Mouse (Mus musculus) ES-E14 (cell line): Measurements from ENCODE around the gene Sema4f. TPM values are rescaled to one million over a fixed set of nuclear protein-coding genes. Genes with fewer than 3 reads are reported as not detected.

Experiments used
- DNase-seq: peaks from one replicate; pipeline ENCODE4 v3.0.0-alpha.2; 2013; ENCODE audit warnings: low read depth, low spot score
- H3K27ac ChIP-seq: 2 replicates; pipeline ENCODE4 v1.5.1; 2012; ENCODE audit warnings: low read depth, mild to moderate bottlenecking, low read length, moderate library complexity, mixed read lengths; ENCODE audit not compliant: poor library complexity, insufficient read depth, severe bottlenecking
- H3K36me3 ChIP-seq: 2 replicates; pipeline ENCODE4 v1.6.1; 2012; ENCODE audit warnings: mild to moderate bottlenecking, low read length, moderate library complexity, mixed read lengths; ENCODE audit not compliant: control insufficient read depth, poor library complexity, insufficient read depth, severe bottlenecking
- H3K4me1 ChIP-seq, 2 experiments: fragments of 150-350 bp in 1 of 2; sonication (generic) in 1 of 2; 2 replicates each; pipeline ENCODE4 v1.6.1; 2012; ENCODE audit warnings: low read length in 2 of 2, mild to moderate bottlenecking in 1 of 2, mixed read lengths in 1 of 2; ENCODE audit not compliant: control insufficient read depth in 2 of 2, insufficient read depth in 2 of 2, poor library complexity in 1 of 2
- H3K4me3 ChIP-seq, 2 experiments: fragments of 150-350 bp in 1 of 2; sonication (generic) in 1 of 2; 2 replicates each; pipeline ENCODE4 v1.5.1; 2012; ENCODE audit warnings: low read length in 2 of 2, low read depth in 1 of 2, mild to moderate bottlenecking in 1 of 2, mixed read lengths in 1 of 2; ENCODE audit not compliant: insufficient read depth in 1 of 2, poor library complexity in 1 of 2, severe bottlenecking in 1 of 2
- H3K9ac ChIP-seq: 2 replicates; pipeline ENCODE4 v1.6.1; 2012; ENCODE audit warnings: low read depth, mild to moderate bottlenecking, low read length, mixed read lengths; ENCODE audit not compliant: poor library complexity, insufficient read depth, severe bottlenecking
- H3K9me3 ChIP-seq: fragments of 150-350 bp; sonication (generic); 2 replicates; pipeline ENCODE4 v1.6.1; 2012; ENCODE audit warnings: low read depth, mild to moderate bottlenecking, low read length; ENCODE audit not compliant: control insufficient read depth, insufficient read depth
- CHD2 ChIP-seq: IDR thresholded peaks from 2 replicates; pipeline ENCODE4 v1.6.1; 2014; ENCODE audit warnings: mild to moderate bottlenecking, low read depth, low read length, inconsistent platforms
- HCFC1 ChIP-seq: IDR thresholded peaks from 2 replicates; pipeline ENCODE4 v1.6.1; 2012; ENCODE audit warnings: low read length, inconsistent platforms, borderline replicate concordance; ENCODE audit not compliant: insufficient read depth
- MAFK ChIP-seq: IDR thresholded peaks from 2 replicates; pipeline ENCODE4 v1.6.1; 2014; ENCODE audit warnings: mild to moderate bottlenecking, low read depth, low read length, inconsistent platforms; ENCODE audit not compliant: insufficient read depth
- ZC3H11A ChIP-seq: IDR thresholded peaks from 2 replicates; pipeline ENCODE4 v1.6.1; 2012; ENCODE audit warnings: low read depth, mild to moderate bottlenecking, inconsistent platforms, low read length, borderline replicate concordance
- ZNF384 ChIP-seq: IDR thresholded peaks from 2 replicates; pipeline ENCODE4 v1.6.1; 2012; ENCODE audit warnings: low read depth, low read length, inconsistent platforms
- in situ Hi-C, 2 experiments: fragments of 600-800 bp; cut with MboI; formaldehyde crosslinking; loops; one replicate each; pipeline ENCODE4 v1.15.1; 2025; ENCODE audit warnings: low sequenced_read_pairs in 2 of 2, inconsistent platforms in 1 of 2; ENCODE audit not compliant: unreplicated experiment in 2 of 2
- total RNA-seq: library from RNA; depleted of rRNA; stranded (reverse); fragments of 300-350 nt; gene quantifications from 2 replicates; pipeline ENCODE4 v1.2.3, GENCODE M21; 2012

The Sema4f gene
- total RNA-seq, 1 experiment: 2.3 TPM

DNA sequence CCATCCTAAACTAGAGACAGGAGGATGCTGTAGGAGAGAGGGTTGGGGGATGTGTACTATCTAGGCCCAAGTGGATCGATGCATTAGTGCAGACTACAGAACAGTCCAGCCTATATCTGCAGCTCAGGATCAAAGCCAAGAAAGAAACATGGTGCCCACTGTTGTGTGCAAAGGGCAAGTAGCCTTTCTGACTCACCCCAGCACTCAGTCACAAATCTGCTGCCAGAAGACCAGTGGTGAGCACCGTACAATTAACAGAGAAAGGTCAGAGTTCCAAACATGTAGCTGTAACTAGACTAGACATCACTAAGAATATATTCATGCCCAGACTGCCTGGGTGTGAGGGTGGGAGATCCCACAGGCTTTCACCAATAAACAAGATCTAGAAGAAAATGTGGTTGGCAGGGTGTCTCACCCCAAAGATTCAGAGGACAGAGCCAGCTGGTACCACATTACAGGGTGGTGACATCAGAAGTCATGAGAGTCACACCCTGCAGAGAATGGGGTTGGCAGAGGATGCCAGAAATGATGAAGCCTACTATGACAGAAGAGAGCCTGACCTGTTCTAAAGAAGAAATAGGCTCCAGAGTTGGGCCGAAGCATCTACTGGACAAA is 4.8 kb downstream of the Sema4f start:
- TF ChIP-seq CHD2 (no peak), ZC3H11A (no peak), HCFC1 (no peak), ZNF384 (no peak), MAFK (no peak)
- Histone ChIP-seq H3K9me3 (no peaks in the 10 kb centered on the region), H3K4me1 (no peaks in the 10 kb centered on the region), H3K36me3 (no peaks in the 10 kb centered on the region), H3K9ac (no peak overlapping the region), H3K27ac (no peak overlapping the region), H3K4me3 (no peak overlapping the region)
- in situ Hi-C loops: no loop called here
- no peak for DNase-seq

DNA sequence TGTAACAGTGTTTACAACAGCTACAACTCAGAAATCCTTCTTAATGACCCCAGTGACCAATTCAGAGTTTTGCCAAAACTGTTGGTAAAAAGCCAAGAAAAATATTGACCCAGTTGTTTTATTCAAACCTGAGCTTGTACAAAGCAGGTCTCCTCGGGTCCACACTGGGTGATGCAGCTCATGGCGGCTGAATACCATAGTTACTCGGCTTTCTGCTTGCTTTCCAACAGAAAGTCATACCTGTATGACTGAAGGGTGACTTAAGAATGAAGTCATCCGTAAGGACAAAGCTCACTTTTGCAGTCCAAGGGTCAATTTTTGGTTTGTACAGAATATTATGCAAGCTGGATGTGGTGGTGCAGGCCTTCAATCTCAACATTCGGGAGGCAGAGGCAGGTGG is 12.0 kb downstream of the Sema4f start:
- no peak overlapping the region for H3K27ac ChIP-seq
- no peaks in the 10 kb centered on the region for H3K4me1 ChIP-seq
- no peak for TF ChIP-seq HCFC1
- no peak for TF ChIP-seq ZNF384
- no peak for TF ChIP-seq CHD2
- no peak for TF ChIP-seq ZC3H11A
- TF ChIP-seq MAFK: no peak
- H3K4me3 ChIP-seq: no peak overlapping the region
- no peaks in the 10 kb centered on the region for H3K9me3 ChIP-seq
- no peak for DNase-seq
- H3K36me3 ChIP-seq: no peaks in the 10 kb centered on the region
- H3K9ac ChIP-seq: no peak overlapping the region
- in situ Hi-C loops: no loop called here

DNA sequence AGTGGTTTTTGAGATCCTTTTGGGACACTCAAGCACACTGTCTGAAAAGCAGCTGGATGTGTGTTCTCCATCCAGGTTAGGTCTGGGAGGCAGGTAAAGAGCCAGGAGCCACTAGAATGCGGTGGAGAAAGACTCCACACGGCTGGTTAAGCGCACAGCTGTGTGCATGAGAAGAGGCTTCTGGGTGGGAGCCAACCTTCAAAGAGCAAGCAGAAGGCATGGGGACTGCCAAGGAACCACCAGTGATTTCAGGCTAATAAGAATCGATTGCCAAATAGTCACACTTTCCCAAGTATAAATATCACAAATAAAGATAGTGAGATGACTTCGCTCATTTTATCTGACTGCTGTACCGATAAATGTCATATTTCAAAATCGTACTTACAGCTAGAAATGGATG is 13.0 kb downstream of the Sema4f start:
- no peak overlapping the region for H3K4me3 ChIP-seq
- H3K27ac ChIP-seq: no peak overlapping the region
- no peak for TF ChIP-seq HCFC1
- no peak for TF ChIP-seq CHD2
- no peak for TF ChIP-seq ZC3H11A
- TF ChIP-seq MAFK: no peak
- TF ChIP-seq ZNF384: no peak
- no peaks in the 10 kb centered on the region for H3K4me1 ChIP-seq
- H3K9ac ChIP-seq: no peak overlapping the region
- in situ Hi-C loops: no loop called here
- no peak for DNase-seq
- no peaks in the 10 kb centered on the region for H3K9me3 ChIP-seq
- no peaks in the 10 kb centered on the region for H3K36me3 ChIP-seq

DNA sequence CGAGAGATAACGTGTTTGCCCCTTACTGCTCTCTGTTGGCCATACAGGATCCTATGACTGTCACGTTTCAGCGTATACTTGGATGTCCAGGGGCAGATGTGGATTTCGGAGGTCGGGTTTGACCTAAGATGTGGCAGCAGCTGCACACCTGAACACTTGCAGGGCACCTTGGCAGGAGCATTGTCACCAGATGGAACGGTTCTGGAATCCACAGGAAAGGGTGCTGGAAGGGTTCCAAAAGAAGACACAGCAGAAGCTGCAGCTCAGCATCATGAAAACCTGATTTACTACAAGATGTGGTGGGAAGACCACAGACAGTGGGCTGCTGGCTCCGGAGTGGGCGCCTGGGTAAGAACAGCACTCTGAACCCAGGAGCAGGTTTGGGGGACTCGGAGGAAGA is 13.5 kb downstream of the Sema4f start:
- TF ChIP-seq MAFK (no peak), CHD2 (no peak), ZNF384 (no peak), ZC3H11A (no peak), HCFC1 (no peak)
- H3K27ac ChIP-seq: no peak overlapping the region
- no peak overlapping the region for H3K4me3 ChIP-seq
- H3K36me3 ChIP-seq: no peaks in the 10 kb centered on the region
- in situ Hi-C loops: no loop called here
- H3K9ac ChIP-seq: no peak overlapping the region
- no peak for DNase-seq
- H3K4me1 ChIP-seq: no peaks in the 10 kb centered on the region
- no peaks in the 10 kb centered on the region for H3K9me3 ChIP-seq
